Mouse (Mus musculus): ENCODE measurements around the gene Plin5.

- TF ChIP-seq POLR2A (IDR thresholded peaks at IDR 0.05; ENCODE audit: extremely low read depth, insufficient read depth, low read length) (no peak), CTCF (IDR thresholded peaks at IDR 0.05; ENCODE audit: low read depth, low read length) (no peak)
Measured at GRCm38 (mm10) chr17:56146131-56146530, 28.7 kb upstream of the Plin5 start.

Data from liver, adult 2 months (tissue).